Mouse (Mus musculus) liver, embryonic 14.5 days (tissue): ENCODE data around the gene Tyw3.

Experiments
- CTCF ChIP-seq: IDR thresholded peaks from 2 replicates; pipeline ENCODE4 v1.5.1; 2016; ENCODE audit warnings: antibody characterized with exemption, low read depth, control low read depth
- EP300 ChIP-seq: IDR thresholded peaks from 2 replicates; pipeline ENCODE4 v1.6.1; 2016; ENCODE audit warnings: antibody characterized with exemption, low read depth

DNA sequence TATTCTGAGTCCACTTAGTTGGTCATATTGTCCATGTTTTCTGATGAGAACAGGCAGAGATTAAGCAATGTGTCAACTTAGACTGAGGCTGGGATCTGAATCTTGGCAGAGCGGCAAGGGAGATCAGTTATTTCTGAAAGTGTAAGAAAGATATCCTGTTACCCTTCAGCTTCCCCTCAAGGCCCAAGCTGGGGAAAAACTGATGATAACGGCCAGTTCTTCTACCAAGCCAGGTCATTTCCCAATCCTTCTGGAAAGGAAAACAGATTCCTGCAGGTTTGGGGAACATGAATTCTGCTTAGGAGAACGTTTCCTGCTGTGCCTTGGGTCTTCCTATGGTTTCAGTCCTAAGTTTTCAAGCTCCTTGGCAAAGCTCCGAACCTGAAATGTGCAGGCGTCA lies 63.7 kb downstream of the Tyw3 start:
- TF ChIP-seq EP300, result no peak
- no peak for TF ChIP-seq CTCF
